Comparison of ENCODE assay signal across 32 mouse cellular contexts in genomic region chr17:34217216-34217928, GRCm38 (mm10). TPM values are rescaled to one million over a fixed set of nuclear protein-coding genes. Genes with fewer than 3 reads are reported as not detected.
DNase-seq lines count a peak whose midpoint lies in the region; ATAC-seq and TF ChIP-seq lines count a peak whose summit lies in the region.
"Had no signal": no experiment of that assay in that cellular context is flagged by ENCODE, and none has a peak within 500 bp of the region (broad histone marks: within the 10 kb centered on the region; RNA-seq: fewer than 3 reads in every experiment).

No protein-coding gene starts in this region.

- H3K36me3 ChIP-seq in MEL (ENCODE audit: control insufficient read depth in 1 of 2, insufficient read depth in 2 of 2, low read length in 2 of 2), result peaks cover 2 to 19% of the 10 kb centered on the region in 2 experiments; a peak in 3 of 4 replicates
- H3K36me3 ChIP-seq: embryonic facial prominence, embryonic 10.5 days; embryonic facial prominence, embryonic 15.5 days; forebrain, embryonic 12.5 days; heart, embryonic 15.5 days; hindbrain, embryonic 12.5 days; intestine, embryonic 15.5 days; limb, embryonic 10.5 days; limb, embryonic 15.5 days; liver, embryonic 13.5 days had no signal

- H3K27ac ChIP-seq in MEL (ENCODE audit: control insufficient read depth, low read depth, low read length), result no peak overlapping the region; the same call in 1 of the 2 replicates
- H3K27ac ChIP-seq: embryonic facial prominence, embryonic 10.5 days; embryonic facial prominence, embryonic 15.5 days; forebrain, embryonic 12.5 days; heart, embryonic 15.5 days; hindbrain, embryonic 12.5 days; hindbrain, postnatal 0 days; intestine, embryonic 15.5 days; layer of hippocampus, adult 2 months; limb, embryonic 10.5 days; limb, embryonic 15.5 days; liver, embryonic 13.5 days; macrophage had no signal

- TF ChIP-seq RAD21 in MEL (IDR thresholded peaks at IDR 0.05; ENCODE audit: low read depth, low read length), result no peak

- no peaks in the 10 kb centered on the region for H3K79me2 ChIP-seq in MEL (ENCODE audit: control insufficient read depth, insufficient read depth, low read length, poor library complexity)

- peaks cover 7 to 20% of the 10 kb centered on the region in 2 experiments for H3K4me1 ChIP-seq in MEL (ENCODE audit: control insufficient read depth in 1 of 2, insufficient read depth in 2 of 2, low read length in 2 of 2)
- H3K4me1 ChIP-seq: embryonic facial prominence, embryonic 10.5 days; embryonic facial prominence, embryonic 15.5 days; forebrain, embryonic 12.5 days; heart, embryonic 15.5 days; hindbrain, embryonic 12.5 days; intestine, embryonic 15.5 days; limb, embryonic 15.5 days had no signal

- intact Hi-C loops in heart, postnatal 14 days (cut with DNase I), result no loop called here

- H3K9me3 ChIP-seq in MEL (replicated peaks; ENCODE audit: insufficient read depth, low read length), result no peaks in the 10 kb centered on the region
- H3K9me3 ChIP-seq: embryonic facial prominence, embryonic 15.5 days; forebrain, embryonic 12.5 days; hindbrain, embryonic 12.5 days; intestine, embryonic 15.5 days; limb, embryonic 15.5 days had no signal

- TF ChIP-seq CTCF in MEL (IDR thresholded peaks at IDR 0.05 in 2 of 3, conservative IDR thresholded peaks at IDR 0.05 in 1 of 3; ENCODE audit: control insufficient read depth in 1 of 3, insufficient read depth in 1 of 3, low read depth in 2 of 3, low read length in 3 of 3, poor library complexity in 1 of 3, severe bottlenecking in 1 of 3), result no peak

- peak; percentile 1 to 17 for DNase-seq in adrenal gland, adult (ENCODE audit: inconsistent age in 2 of 2, low spot score in 1 of 2)
- no peak for DNase-seq in adrenal gland, postnatal 10 days
- peak; percentile 31 for DNase-seq in testis, postnatal 10 days (ENCODE audit: low spot score)
- no peak for DNase-seq in testis, postnatal 14 days (ENCODE audit: low spot score)
- peak; percentile 45 for DNase-seq in MEL (ENCODE audit: low read depth, low spot score)
- no peak for DNase-seq in lung, postnatal 10 days
- no peak for DNase-seq in heart, postnatal 14 days
- DNase-seq: adrenal gland, adult 2 months; cerebellum, adult 18-20 months; cerebellum, postnatal 10 days; forebrain, postnatal 0 days; heart, postnatal 36 days; kidney, adult 2 months; liver, embryonic 13.5 days; lung, adult 18-20 months; retina, postnatal 1 day; right cerebral cortex, postnatal 14 days had no signal

- no peak overlapping the region for H3K9ac ChIP-seq in MEL (ENCODE audit: control insufficient read depth, low read depth, low read length, poor library complexity, severe bottlenecking)
- H3K9ac ChIP-seq: embryonic facial prominence, embryonic 15.5 days; forebrain, embryonic 12.5 days; forebrain, postnatal 0 days; heart, embryonic 15.5 days; hindbrain, embryonic 12.5 days; intestine, embryonic 15.5 days; limb, embryonic 15.5 days; liver, embryonic 13.5 days had no signal

- no peak for TF ChIP-seq POLR2A in MEL (IDR thresholded peaks at IDR 0.05; ENCODE audit: control insufficient read depth in 1 of 2, insufficient read depth in 1 of 2, low read depth in 1 of 2, low read length in 2 of 2, poor library complexity in 1 of 2)

- no peaks in the 10 kb centered on the region for H3K27me3 ChIP-seq in MEL (ENCODE audit: control insufficient read depth in 1 of 2, insufficient read depth in 2 of 2, low read length in 2 of 2)

- peak in 1 of 2 experiments; percentile 12; a peak in 1 of 4 replicates for TF ChIP-seq EP300 in MEL (IDR thresholded peaks at IDR 0.05; ENCODE audit: low read depth in 1 of 2, low read length in 2 of 2)

- peak; percentile 47; the same call in 1 of the 2 replicates for ATAC-seq in megakaryocyte-erythroid progenitor cell, adult 5-6 weeks (replicated peaks; ENCODE audit: low FRiP score, low TSS enrichment, poor library complexity, severe bottlenecking)
- ATAC-seq: forebrain, postnatal 0 days; hindbrain, postnatal 0 days; intestine, embryonic 15.5 days; lung, postnatal 0 days had no signal

- H3K4me3 ChIP-seq in MEL (ENCODE audit: control insufficient read depth in 1 of 2, insufficient read depth in 1 of 2, low read depth in 2 of 2, low read length in 2 of 2), result no peak overlapping the region
- H3K4me3 ChIP-seq: embryonic facial prominence, embryonic 10.5 days; embryonic facial prominence, embryonic 15.5 days; forebrain, embryonic 12.5 days; heart, embryonic 15.5 days; hindbrain, embryonic 12.5 days; intestine, embryonic 15.5 days; layer of hippocampus, adult 2 months; limb, embryonic 10.5 days; limb, embryonic 15.5 days; liver, embryonic 13.5 days had no signal

TF ChIP-seq in MEL, 35 proteins besides CTCF, POLR2A, EP300 and RAD21:
- no peak for TF ChIP-seq E2F4 (IDR thresholded peaks at IDR 0.05; ENCODE audit: borderline replicate concordance, low read depth, low read length)
- TF ChIP-seq TBP (IDR thresholded peaks at IDR 0.05; ENCODE audit: low read depth, low read length), result no peak
- no peak for TF ChIP-seq GABPA (IDR thresholded peaks at IDR 0.05; ENCODE audit: low read depth, low read length)
- TF ChIP-seq POLR2AphosphoS2 (IDR thresholded peaks at IDR 0.05; ENCODE audit: low read length), result no peak
- TF ChIP-seq NELFE (IDR thresholded peaks at IDR 0.05; ENCODE audit: low read depth, low read length), result no peak
- TF ChIP-seq SMC3 (IDR thresholded peaks at IDR 0.05; ENCODE audit: low read depth, low read length), result no peak
- no peak for TF ChIP-seq MAFK (IDR thresholded peaks at IDR 0.05; ENCODE audit: borderline replicate concordance, low read depth, low read length)
- no peak for TF ChIP-seq USF2 (IDR thresholded peaks at IDR 0.05; ENCODE audit: borderline replicate concordance in 1 of 2, insufficient read depth in 1 of 2, low read depth in 1 of 2, low read length in 2 of 2)
- TF ChIP-seq RCOR1 (IDR thresholded peaks at IDR 0.05; ENCODE audit: low read depth, low read length), result no peak
- TF ChIP-seq BHLHE40 (IDR thresholded peaks at IDR 0.05; ENCODE audit: borderline replicate concordance, low read depth, low read length), result no peak
- TF ChIP-seq MYC (IDR thresholded peaks at IDR 0.05; ENCODE audit: low read depth, low read length), result no peak
- no peak for TF ChIP-seq USF1 (IDR thresholded peaks at IDR 0.05; ENCODE audit: low read depth, low read length)
- TF ChIP-seq GATA1 (IDR thresholded peaks at IDR 0.05; ENCODE audit: low read depth, low read length), result no peak
- no peak for TF ChIP-seq ZNF384 (IDR thresholded peaks at IDR 0.05; ENCODE audit: low read depth, low read length)
- TF ChIP-seq MXI1 (IDR thresholded peaks at IDR 0.05; ENCODE audit: low read depth, low read length), result no peak
- no peak for TF ChIP-seq TAL1 (IDR thresholded peaks at IDR 0.05; ENCODE audit: low read length)
- TF ChIP-seq MYB (IDR thresholded peaks at IDR 0.05; ENCODE audit: low read depth, low read length), result no peak

RNA-seq across cellular contexts. Expression of gene Tap2, which starts 14.0 kb away (rescaled TPM):
- 10 to 100 TPM; 32.8 to 35.0 TPM for total RNA-seq in adrenal gland, postnatal 10 days (2021)
- total RNA-seq in MEL (2012; rRNA removed), result 40.3 and 48.5 TPM in 2 replicates
- 10 to 100 TPM in 1 of 2 experiments, not detected in 1; 63.0 TPM for polyA plus RNA-seq in MEL (2012; ENCODE audit: insufficient read depth in 1 of 2, insufficient read length in 2 of 2, low read depth in 1 of 2, low replicate concordance in 2 of 2, missing spikeins in 1 of 2)
- total RNA-seq in megakaryocyte-erythroid progenitor cell, adult 5-6 weeks (2014; fragmentation: Nextera tagmentation), result 25.8 and 90.1 TPM in 2 replicates
- total RNA-seq in megakaryocyte-erythroid progenitor cell, adult 5-6 weeks (2017), result 49.7 and 50.5 TPM in 2 replicates
- total RNA-seq in heart, postnatal 14 days (2021), result 10 to 100 TPM; 18.9 to 20.7 TPM

RNA-seq across cellular contexts. Expression of gene Psmb8, which starts 19.9 kb away (rescaled TPM):
- 10 to 100 TPM; 22.8 to 29.1 TPM for total RNA-seq in adrenal gland, postnatal 10 days (2021)
- 129 and 144 TPM in 2 replicates for total RNA-seq in MEL (2012; rRNA removed)
- polyA plus RNA-seq in MEL (2012; ENCODE audit: insufficient read depth in 1 of 2, insufficient read length in 2 of 2, low read depth in 1 of 2, low replicate concordance in 2 of 2, missing spikeins in 1 of 2), result 100 to 1,000 TPM in 1 of 2 experiments, not detected in 1; 133 TPM
- 50.4 and 71.2 TPM in 2 replicates for total RNA-seq in megakaryocyte-erythroid progenitor cell, adult 5-6 weeks (2014; fragmentation: Nextera tagmentation)
- 103 and 243 TPM in 2 replicates for total RNA-seq in megakaryocyte-erythroid progenitor cell, adult 5-6 weeks (2017)
- 10 to 100 TPM in 1 of 2 experiments, 1 to 10 TPM in 1; 8.9 to 13.0 TPM for total RNA-seq in heart, postnatal 14 days (2021)

RNA-seq across cellular contexts. Expression of gene H2-Ob, which starts 21.3 kb away (rescaled TPM):
- total RNA-seq in adrenal gland, postnatal 10 days (2021), result 1 to 10 TPM; 2.7 to 3.5 TPM
- total RNA-seq in MEL (2012; rRNA removed), result 0.75 and 0.81 TPM in 2 replicates
- 1 to 10 TPM in 1 of 2 experiments, not detected in 1; 2.0 TPM for polyA plus RNA-seq in MEL (2012; ENCODE audit: insufficient read depth in 1 of 2, insufficient read length in 2 of 2, low read depth in 1 of 2, low replicate concordance in 2 of 2, missing spikeins in 1 of 2)
- 8.7 and 32.0 TPM in 2 replicates for total RNA-seq in megakaryocyte-erythroid progenitor cell, adult 5-6 weeks (2014; fragmentation: Nextera tagmentation)
- 7.8 and 10.4 TPM in 2 replicates for total RNA-seq in megakaryocyte-erythroid progenitor cell, adult 5-6 weeks (2017)
- under 1 TPM; 0.88 TPM for total RNA-seq in heart, postnatal 14 days (2021)
- polyA plus RNA-seq: embryonic facial prominence, embryonic 10.5 days; forebrain, embryonic 12.5 days; hindbrain, embryonic 12.5 days; limb, embryonic 10.5 days; limb, embryonic 15.5 days; midbrain, embryonic 11.5 days; neural tube, embryonic 14.5 days had no signal

RNA-seq across cellular contexts. Expression of gene Psmb9, which starts 29.8 kb away (rescaled TPM):
- total RNA-seq in adrenal gland, postnatal 10 days (2021), result 10 to 100 TPM; 13.5 to 18.2 TPM
- 23.3 and 24.9 TPM in 2 replicates for total RNA-seq in MEL (2012; rRNA removed)
- 10 to 100 TPM in 1 of 2 experiments, not detected in 1; 14.7 TPM for polyA plus RNA-seq in MEL (2012; ENCODE audit: insufficient read depth in 1 of 2, insufficient read length in 2 of 2, low read depth in 1 of 2, low replicate concordance in 2 of 2, missing spikeins in 1 of 2)
- total RNA-seq in megakaryocyte-erythroid progenitor cell, adult 5-6 weeks (2014; fragmentation: Nextera tagmentation), result 55.1 and 57.5 TPM in 2 replicates
- total RNA-seq in megakaryocyte-erythroid progenitor cell, adult 5-6 weeks (2017), result 56.2 and 95.8 TPM in 2 replicates
- 1 to 10 TPM; 6.5 to 7.2 TPM for total RNA-seq in heart, postnatal 14 days (2021)

RNA-seq across cellular contexts. Expression of gene Tap1, which starts 30.0 kb away (rescaled TPM):
- 10 to 100 TPM; 11.9 to 15.5 TPM for total RNA-seq in adrenal gland, postnatal 10 days (2021)
- total RNA-seq in MEL (2012; rRNA removed), result 24.6 and 30.7 TPM in 2 replicates
- polyA plus RNA-seq in MEL (2012; ENCODE audit: insufficient read depth in 1 of 2, insufficient read length in 2 of 2, low read depth in 1 of 2, low replicate concordance in 2 of 2, missing spikeins in 1 of 2), result 10 to 100 TPM in 1 of 2 experiments, not detected in 1; 46.6 TPM
- total RNA-seq in megakaryocyte-erythroid progenitor cell, adult 5-6 weeks (2014; fragmentation: Nextera tagmentation), result 43.7 and 55.5 TPM in 2 replicates
- total RNA-seq in megakaryocyte-erythroid progenitor cell, adult 5-6 weeks (2017), result 58.0 and 76.1 TPM in 2 replicates
- 1 to 10 TPM; 5.4 to 5.5 TPM for total RNA-seq in heart, postnatal 14 days (2021)

Comparison
In these comparisons a context has a peak if more than half of its experiments do, and no peak if none do; other contexts are left out.
1. DNase-seq: peak in adrenal gland, adult (2 of 2), testis, postnatal 10 days (single experiment) and MEL (single experiment); none in adrenal gland, postnatal 10 days (single experiment), testis, postnatal 14 days (single experiment), lung, postnatal 10 days (single experiment) and heart, postnatal 14 days (0 of 2).